Mouse (Mus musculus): Measurements from ENCODE around the gene Tuba1b.
"Not testable (repeated sequence)": the region's sequence is repeated elsewhere in the genome, so short reads cannot be mapped to it uniquely, and the experiment has no call there.

The Tuba1b gene

DNA sequence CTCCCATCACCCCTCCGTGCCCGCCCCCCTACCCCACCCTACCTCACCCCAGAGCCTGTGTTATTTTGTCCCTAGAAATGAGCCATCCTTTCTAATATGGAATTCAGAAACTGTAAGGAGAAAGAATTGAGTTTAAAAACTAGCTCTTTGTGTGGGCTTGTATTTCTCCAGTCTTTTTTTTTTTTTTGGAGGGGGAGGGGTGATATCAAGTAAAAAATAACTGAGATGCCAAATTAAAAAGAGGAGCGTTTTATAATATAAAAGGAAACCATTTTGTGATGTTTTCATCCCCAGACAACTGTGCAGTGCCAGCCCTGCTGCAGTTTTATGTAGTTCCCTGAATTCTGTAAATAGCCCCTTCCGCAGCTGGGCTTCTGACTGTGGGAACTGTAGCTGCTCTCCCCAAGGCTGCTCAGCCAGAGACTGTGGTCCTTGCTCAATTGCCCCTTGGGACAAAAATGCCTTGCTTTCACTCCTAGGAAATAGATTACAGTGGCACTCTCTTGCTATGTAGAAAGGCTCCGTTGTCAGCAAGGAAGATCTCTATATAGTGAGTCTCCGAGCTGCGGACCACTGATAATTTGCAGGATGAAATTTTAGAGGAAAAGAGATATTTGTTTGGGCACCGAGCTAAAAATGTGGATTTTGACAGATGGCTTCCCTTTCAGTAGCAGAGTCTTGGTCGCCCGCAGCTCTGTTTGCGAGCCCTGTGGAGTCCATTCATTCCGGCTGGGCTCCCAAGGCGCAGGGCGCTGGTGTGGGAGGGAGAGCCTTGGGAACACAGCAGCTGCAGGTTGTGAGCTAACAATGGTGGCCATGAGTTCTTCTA lies 20.3 kb upstream of the Tuba1b start:
- no peak for DNase-seq (ENCODE audit: low read depth, low spot score)

DNA sequence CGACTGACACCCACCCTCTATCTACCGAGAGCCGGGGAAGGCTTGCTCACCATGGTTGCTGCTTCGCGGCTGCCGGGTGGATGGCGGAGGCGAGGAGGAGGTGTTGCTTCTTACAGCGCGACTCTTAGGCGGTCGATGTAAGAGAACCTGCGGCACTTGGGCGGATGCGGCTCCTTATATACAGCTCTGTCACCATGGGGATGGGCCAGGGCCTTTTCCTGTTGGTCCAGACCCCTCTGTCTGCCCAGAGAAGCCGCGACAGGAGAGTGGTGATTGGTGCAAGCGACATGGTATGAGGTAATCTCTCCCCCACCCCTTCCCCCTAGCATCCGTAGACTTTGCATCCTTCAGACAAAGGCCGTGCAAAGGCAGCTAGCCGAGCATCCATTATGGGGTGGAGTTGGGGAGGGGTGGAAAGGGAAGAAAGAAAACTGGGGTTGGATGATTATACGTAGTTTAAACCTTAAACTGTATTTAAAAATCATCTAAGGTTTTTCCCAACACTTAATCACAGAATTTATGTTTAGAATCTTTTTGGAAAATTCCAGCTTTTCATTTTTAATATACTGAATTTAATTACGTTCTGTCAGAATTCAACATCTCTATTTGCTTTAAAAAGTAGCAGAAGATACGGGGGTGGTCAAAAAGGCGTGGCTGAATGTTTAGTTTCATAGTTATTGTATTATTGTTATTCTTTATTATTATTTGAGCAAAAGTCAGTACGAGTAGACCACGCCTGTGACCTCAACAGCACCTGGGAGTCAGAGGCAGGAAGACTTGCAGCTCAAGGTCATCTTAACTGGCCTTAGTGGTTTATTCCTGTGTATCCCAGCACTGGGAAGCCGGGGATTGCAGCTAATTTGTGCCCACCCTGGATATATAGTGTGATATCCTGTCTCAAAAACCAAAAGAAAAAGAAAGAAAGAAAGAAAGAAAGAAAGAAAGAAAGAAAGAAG lies 19.3 kb upstream of the Tuba1b start, which contains the start of the genes Gm49450 and Tuba1a:
Gene Gm49450, minus strand, starts transcription at position 151 of the 956 bp plus-strand sequence.
Gene Tuba1a, minus strand, starts transcription at position 303 of the 956 bp plus-strand sequence.
- DNase-seq (ENCODE audit: low read depth, low spot score): peak; percentile 100

DNA sequence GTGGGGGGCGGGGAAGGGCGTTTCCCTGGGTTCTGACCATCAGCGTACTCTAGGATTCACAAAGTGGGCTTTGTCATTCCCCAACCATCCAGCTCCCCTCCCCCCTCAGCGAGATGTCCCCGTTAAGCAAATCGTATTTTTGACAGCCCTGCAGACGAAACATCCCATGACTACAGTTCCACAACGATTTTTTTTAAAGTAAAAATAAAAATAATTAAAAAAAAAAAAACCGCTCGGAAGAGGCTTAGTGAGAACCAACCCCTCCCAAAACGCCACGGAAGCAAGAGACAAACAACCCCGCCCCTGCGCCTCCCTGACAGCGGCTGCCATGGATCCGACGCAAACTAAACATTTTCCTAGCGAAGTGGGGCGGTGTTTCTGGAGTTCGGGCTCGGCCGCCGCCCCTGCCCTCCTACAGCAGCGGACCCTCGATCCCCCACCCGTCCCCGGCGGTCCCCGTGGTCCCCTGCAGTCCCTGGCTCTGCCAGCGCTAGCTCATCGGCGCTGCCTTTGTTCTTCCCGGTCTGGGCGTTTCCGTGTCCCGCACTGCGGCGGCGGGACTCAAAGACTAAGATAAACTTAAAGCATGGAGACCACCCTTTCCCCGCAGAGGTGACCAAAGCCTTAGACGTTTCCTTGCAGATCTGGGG lies 18.5 kb upstream of the Tuba1b start:
- peak; percentile 85 for DNase-seq (ENCODE audit: low read depth, low spot score)

DNA sequence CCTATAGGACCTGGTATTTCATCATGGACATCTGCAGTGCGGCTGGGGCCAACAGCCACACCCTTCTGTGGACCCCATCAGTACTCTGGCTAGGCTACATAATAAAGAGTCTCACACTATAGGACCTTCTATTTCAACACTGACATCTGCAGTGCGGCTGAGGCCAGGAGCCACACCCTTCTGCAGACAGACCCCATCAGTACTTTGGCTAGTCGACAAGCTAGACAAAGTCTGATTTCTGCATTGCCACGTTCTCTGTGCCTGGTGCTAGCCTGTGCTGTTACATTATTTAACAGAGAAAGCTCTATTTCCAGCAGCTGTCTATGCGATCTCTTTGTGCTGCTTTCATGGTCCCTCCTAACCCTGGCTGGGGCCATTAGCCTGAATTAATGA lies 17.7 kb upstream of the Tuba1b start:
- no peak for DNase-seq (ENCODE audit: low read depth, low spot score)

DNA sequence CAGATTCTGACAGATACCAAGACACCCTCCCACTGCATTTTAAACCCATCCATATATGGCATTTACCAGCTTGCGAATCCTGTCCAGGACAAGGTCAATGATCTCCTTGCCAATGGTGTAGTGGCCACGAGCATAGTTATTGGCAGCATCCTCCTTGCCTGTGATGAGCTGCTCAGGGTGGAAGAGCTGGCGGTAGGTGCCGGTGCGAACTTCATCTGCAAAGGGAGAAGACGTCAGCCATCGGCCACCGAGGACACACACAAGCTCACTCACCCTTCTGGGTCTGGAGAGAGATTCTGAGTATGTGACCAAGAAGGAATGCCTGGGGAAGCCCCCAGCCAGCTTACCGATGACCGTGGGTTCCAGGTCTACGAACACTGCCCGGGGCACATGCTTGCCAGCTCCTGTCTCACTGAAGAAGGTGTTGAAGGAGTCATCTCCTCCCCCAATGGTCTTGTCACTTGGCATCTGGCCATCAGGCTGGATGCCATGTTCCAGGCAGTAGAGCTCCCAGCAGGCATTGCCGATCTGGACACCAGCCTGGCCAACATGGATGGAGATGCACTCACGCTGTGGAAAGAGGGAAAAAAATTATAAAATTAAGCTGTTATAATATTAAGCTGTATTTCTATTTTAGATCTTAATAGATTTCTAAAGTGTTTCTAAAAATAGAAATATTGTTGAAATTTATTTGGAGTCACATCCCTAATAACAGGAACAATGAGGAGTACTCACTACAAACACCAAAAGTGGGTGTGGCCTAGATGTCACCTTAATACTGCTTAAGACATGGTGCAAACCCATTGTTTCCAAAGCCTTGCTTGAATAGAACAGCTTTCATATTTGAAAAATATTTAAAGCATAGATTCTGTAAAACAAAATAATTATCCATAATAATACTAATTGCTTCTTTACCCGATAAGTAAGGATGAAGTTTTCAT lies 17.0 kb upstream of the Tuba1b start:
- DNase-seq (ENCODE audit: low read depth, low spot score): not testable (repeated sequence)

DNA sequence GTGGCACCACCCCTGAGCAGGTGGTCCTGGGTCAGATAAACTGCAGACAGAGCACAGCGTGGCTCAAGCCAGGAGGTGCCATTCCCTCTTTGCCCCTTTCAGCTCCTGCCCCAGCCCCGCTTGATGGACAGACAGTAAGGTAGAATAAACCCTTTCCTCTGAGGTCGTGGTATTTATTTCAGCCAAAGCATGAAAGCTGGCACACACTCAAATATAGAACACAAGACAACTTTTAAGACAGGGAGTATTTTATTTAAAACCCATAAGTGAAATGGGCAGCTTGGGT lies 15.2 kb upstream of the Tuba1b start:
- no peak for DNase-seq (ENCODE audit: low read depth, low spot score)

DNA sequence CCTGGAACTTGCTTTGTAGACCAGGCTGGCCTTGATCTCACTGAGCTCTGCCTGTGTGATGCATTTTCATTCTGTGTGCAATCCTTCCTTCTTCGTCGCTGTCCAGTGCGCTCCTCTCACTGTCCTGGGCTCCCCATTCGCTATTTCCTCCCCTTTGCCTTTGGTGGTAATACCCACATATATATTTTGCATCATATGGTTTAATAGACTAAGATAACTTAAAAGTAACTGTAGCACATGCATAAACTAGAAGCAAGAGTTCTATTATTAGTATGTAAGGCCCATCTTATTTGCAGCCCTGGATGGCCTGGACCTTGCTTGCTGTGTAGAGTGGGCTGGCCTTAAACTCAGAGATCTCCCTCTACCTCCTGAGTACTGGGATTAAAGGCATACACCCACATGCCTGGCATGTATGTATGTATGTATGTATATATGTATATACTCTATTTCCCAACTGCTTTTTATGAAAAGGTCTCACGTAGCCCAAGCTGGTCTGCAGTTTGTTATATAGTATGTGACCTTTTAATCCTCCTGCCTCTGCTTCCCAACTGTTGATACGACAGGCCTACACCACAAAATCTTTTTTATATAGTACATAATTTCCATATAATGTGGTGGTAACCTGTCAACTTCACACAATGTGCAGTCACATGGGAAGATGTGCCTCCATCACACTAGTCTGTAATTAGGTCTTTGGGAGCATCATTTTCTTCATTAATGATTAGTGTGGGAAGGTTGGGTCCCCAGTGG lies 14.7 kb upstream of the Tuba1b start:
- DNase-seq (ENCODE audit: low read depth, low spot score): no peak

DNA sequence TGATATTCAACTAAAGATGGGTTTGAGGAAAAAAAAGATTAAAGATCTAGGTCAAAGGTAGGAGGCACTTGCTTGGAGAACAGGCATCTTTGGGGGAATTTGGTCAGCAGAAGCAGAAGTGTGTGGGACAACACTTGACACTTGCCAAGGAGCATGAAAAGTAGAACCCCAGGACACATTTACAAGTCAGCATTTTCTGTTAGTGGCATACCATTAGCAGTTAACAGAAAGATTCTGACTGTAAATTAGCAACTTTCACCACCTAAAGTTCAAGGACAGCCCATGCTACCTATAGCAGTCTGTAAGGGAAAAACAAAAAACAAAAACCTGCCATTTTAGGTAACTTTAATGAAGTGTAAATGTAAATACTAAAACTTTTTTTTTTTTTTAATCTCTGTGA lies 14.0 kb upstream of the Tuba1b start:
- DNase-seq (ENCODE audit: low read depth, low spot score): no peak

DNA sequence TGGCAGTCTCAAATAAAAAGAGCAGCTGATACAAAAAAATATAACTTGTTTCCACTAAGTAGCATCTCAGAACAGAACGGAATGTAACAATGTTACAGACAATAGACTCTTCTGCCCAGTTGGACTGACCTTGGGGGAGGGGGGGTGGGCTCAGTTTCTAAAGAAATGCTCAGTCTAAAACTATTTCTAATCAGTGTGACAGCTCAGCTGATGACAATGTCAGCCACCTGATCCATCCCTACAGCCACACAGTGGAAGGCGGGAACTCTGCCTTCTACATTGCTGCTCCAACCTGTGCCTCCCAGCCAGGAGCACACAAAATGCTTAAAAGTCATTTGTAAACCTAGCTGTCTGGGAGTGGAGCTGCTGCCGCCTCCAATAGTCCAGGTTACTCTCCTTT lies 13.5 kb upstream of the Tuba1b start:
- DNase-seq (ENCODE audit: low read depth, low spot score): no peak

DNA sequence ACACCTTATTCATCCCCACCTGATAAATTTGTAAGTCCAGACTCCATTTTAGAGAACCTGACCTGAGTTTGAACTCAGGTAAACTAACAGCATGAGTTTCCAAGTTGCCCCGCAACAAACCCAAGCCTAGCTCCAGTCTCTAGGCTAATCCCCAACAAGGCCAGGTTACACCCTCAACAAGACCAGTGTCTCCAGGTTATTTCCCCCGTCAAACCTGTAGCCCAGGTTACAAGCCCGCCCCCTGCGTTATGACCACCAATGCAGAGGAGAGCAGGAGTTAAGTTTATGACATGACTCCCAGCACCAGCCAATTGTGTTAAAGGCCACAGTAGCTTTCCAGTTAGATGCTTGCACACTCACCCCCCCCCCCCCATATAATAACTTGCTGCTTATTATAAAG lies 8.8 kb upstream of the Tuba1b start:
- DNase-seq (ENCODE audit: low read depth, low spot score): peak; percentile 55

DNA sequence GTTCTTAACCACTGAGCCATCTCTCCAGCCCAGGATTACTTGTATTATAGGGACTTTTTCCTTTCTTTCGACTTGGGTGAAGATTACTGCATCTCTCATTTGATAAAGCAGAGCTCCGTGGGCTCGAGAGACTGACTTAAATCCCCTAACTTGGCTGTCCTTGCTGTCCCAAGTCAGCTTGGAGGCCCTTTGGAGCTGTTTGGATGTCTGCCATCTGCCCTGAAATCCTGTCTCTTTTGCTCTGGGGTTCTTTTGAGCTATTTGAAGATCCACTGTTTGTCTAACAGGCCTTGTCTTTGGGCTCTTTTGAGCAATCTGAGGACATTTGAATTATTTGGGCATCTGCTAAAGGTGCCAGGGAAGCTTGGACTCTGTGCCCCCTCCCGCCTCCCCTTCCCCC lies 7.7 kb upstream of the Tuba1b start:
- DNase-seq (ENCODE audit: low read depth, low spot score): no peak

DNA sequence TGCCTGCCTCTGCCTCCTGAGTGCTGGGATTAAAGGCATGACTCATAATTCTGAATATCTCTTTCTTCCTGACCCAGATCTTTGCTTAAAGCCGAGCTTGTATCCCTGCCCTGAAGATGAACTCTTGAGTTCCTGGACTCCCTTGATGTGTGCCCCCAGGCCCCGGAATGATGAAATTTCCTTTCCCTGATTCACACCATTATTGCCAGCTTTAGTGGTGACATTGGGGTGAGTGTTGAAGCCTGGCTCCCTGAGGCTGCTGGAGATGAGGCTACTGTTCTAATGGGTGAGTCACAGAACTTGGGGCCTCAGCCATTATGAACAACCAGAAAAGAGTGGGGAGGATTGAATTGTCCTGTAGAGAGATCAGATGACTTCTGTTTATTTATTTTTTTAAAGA lies 7.2 kb upstream of the Tuba1b start:
- DNase-seq (ENCODE audit: low read depth, low spot score): no peak

DNA sequence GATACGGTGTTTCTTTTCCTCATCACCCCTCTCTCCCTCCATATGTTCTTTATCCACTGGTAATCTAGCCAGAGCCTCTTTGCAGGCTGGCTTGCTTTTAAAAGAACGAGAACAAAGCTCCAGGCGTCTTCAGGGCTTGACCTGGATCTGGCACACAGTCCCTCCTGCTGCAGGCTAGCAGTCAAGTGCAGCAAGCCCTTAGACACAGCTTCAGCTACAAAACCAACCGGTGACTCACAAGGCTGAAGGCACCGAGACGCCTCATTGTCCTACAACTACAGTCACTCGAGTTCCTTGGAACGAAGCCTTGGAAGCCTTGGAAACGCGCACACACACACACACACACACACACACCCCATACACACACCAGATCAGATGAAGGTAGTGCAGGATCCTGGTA lies 6.5 kb upstream of the Tuba1b start:
- DNase-seq (ENCODE audit: low read depth, low spot score): no peak

DNA sequence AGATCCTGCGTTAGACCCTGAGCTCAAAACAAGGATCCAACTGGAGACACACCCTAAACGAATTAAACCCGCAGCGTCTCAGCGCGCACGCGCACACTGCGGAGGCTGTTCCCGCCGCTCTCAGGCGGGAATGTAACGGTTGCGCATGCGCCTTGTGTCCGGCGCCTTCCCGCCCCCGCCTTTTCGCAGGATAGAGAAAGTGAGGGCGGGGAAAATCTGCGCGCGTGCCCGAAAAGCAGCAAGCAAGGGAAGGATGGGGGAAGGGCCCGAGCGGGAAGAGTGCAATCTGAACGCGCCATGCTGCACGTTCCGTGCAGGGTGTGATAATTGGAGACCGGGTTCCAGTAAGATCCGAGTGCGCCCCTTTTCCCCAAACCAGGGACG lies 540 bp downstream of the Tuba1b start:
- DNase-seq (ENCODE audit: low read depth, low spot score): peak; percentile 98

DNA sequence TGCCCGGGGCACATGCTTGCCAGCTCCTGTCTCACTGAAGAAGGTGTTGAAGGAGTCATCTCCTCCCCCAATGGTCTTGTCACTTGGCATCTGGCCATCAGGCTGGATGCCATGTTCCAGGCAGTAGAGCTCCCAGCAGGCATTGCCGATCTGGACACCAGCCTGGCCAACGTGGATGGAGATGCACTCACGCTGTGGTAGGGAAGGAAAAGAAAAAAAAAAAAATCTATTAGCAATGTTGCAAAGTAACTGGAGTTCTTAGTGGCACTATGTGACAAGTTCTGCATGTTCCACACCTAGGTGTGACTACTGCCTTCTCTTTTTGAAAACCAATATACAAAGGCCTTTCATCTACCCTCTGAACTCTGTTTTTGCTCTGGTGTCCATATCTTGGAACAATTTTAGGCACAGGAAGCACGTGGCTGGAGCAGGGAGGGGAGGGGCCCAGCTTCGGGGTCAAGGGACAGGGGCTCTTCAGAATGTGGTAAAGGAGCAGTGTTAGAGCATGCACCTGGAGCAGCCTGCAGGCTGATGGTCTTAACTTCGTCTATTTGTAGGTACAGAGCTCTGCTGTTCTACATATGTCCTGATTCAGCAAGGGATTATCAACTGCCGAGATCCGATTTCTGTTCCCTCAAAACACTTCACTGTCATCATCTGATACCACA lies 1.2 kb downstream of the Tuba1b start:
- peak; percentile 41 for DNase-seq (ENCODE audit: low read depth, low spot score)

DNA sequence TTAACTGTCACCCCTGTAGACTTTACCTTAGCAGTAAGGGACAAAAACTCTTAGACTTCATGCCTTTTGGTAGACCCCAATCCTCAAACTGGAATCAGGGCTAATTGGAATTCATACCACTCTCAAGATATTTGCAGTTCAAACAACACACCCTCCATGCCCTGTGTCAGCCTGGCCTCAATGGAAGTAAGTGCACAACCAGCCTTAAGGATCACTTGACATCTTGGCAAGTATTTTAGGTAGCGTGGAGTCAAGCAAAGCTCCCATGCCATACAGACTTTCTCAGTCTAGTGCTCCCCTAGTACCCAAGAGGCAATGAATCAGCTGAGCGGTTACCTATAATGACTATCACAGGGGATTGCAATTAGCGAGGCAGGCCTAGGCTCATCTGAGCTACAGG lies 3.4 kb downstream of the Tuba1b start:
- no peak for DNase-seq (ENCODE audit: low read depth, low spot score)

DNA sequence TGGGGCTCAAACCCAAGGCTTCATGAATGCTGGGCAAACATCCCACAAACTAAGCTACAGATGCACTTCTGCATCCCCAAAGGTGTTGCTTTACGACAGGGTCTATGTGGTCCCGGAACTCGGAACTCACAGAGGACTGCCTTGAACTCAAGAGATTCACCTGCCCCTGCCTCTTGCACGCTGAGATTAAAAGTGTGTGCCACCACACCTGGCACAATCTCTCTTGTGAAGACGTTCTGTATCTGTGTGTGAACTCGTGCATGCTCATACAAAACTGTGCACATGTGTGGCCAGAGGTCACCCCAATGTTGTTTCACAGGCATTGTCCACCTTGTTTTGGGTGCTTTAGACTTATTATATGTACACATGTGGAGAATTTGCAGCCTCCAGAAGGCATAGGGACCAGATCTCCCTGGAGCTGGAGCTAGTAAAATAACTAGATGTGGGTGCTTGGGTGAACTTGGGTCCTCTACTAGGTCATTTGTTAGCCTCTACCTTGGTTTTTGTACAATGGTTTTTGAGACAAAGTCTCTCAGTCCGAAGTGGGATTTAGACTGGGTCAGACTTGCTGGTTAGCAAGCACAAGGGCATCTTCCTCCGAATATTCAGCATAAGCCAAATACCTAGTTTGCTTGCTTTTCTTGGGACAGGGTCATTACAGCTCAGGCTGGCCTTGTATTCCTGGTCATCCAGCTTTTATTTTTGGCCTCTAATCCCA lies 4.2 kb downstream of the Tuba1b start:
- DNase-seq (ENCODE audit: low read depth, low spot score): peak; percentile 48

DNA sequence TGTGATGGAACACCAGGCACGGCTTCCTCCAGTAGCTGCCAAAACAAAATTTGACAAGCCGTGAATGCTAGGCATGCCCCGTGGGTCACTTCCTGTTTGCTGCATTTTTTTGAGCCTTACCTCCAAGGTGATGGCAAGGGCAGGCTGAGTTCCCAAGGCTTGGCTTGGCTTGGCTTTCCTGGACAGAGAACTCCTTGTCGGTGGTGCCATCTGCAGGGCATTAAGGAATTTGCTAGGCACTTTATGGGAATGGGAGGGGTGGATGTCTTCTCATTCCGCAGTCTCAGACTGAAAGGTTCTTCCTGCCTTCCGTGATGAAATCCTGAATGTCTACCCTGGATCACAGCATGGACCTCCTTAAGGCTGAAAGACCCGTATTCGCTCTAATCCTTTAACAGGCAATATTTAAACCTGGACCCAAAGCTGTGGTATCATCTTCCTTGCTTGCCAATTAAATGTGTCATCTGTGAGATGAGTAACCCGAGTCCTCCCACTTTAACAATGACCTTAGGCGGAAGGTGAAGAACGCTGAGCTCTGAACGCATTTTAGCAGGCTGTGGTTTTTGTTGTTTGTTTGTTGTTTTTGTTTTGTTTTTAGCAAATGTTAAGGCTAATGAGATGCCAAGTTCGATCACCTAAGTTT lies 5.6 kb downstream of the Tuba1b start:
- DNase-seq (ENCODE audit: low read depth, low spot score): peak; percentile 95

DNA sequence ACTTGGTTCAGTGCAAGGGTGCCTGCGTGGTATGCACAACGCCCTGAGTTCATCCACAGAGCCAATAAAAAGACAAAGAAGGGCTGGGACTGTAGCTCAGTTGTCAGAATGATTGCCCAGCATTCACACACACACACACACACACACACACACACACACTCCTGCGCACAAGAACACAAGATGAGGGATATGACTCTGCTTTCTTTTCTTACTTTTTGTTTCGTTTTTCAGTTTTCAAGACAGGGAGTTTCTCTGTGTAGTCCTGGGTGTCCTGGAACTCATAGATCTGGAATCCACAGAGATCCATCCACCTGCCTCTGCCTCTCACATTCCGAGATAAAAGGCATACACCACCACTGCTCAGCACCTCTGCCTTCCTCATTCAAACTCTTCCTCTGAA lies 6.8 kb downstream of the Tuba1b start:
- DNase-seq (ENCODE audit: low read depth, low spot score): no peak

Data from ES-CJ7 (cell line).